Mouse (Mus musculus): ENCODE measurements around the gene Fbf1.

DNA sequence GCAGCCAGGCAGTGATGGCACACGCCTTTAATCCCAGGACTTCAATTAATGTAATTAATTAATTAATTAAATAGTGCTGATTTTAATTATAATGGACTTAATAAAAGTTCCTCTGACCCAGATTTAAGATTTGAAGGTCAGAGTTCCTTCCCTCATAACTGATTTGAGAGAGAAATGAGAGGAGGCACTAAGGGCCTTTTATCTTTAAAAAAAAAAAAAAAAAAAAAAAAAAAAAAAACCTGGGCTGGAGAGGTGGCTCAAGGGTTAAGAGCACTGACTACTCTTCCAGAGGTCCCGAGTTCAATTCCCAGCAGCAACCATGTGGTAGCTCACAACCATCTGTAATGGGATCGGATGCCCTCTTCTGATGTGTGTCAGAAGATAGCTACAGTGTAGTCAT lies 40.7 kb upstream of the Fbf1 start:
- TF ChIP-seq CTCF (IDR thresholded peaks at IDR 0.05) (no peak), POLR2A (IDR thresholded peaks at IDR 0.05; ENCODE audit: insufficient read depth, low read depth, low read length) (no peak), EP300 (IDR thresholded peaks at IDR 0.05; ENCODE audit: insufficient read depth, low read depth, low read length) (no peak)

All from heart, adult 2 months (tissue).